Mouse (Mus musculus): ENCODE results near the gene Stac3. TPM values are rescaled to one million over a fixed set of nuclear protein-coding genes. Genes with fewer than 3 reads are reported as not detected.

Gene Stac3
- polyA plus RNA-seq, 1 experiment from 2014 or later = 0.48 TPM

- H3K4me3 ChIP-seq (ENCODE audit: low read depth, low read length) = no peak overlapping the region
These were observed 23.3 kb downstream of the Stac3 start for GRCm38 (mm10) chr10:127524646-127525255.

GRCm38 (mm10) chr10:127526048-127526447, 24.6 kb downstream of the Stac3 start:
- Histone ChIP-seq H3K4me2 (replicated peaks; ENCODE audit: low read depth, low read length) (peak overlapping the region; percentile 15), H3K9ac (replicated peaks; ENCODE audit: low read depth, low read length) (no peak overlapping the region), H3K27ac (ENCODE audit: low read length) (no peak overlapping the region), H3K27me3 (ENCODE audit: control insufficient read depth, insufficient read depth, low read length) (peaks cover 66% of the 10 kb centered on the region), H3K9me3 (ENCODE audit: control insufficient read depth, low read depth, low read length) (no peaks in the 10 kb centered on the region), H3K4me1 (ENCODE audit: control insufficient read depth, insufficient read depth, low read length) (peaks cover 14% of the 10 kb centered on the region), H3K36me3 (ENCODE audit: control insufficient read depth, insufficient read depth, low read length) (no peaks in the 10 kb centered on the region), H3K4me3 (ENCODE audit: low read depth, low read length) (peak overlapping the region; percentile 10; the same call in 1 of the 2 replicates)
- 1% methylated on average over 26 of the region's 26 CpGs for WGBS
- ATAC-seq (ENCODE audit: insufficient number of reproducible peaks, insufficient read depth, low FRiP score, low read depth) = no peak

More at GRCm38 (mm10) chr10:127524646-127525255, 23.3 kb downstream of the Stac3 start:
- no peaks in the 10 kb centered on the region; the same call in 1 of the 2 replicates for H3K36me3 ChIP-seq (ENCODE audit: control insufficient read depth, insufficient read depth, low read length)
- H3K27me3 ChIP-seq (ENCODE audit: control insufficient read depth, insufficient read depth, low read length) = peaks cover 54% of the 10 kb centered on the region
- H3K9me3 ChIP-seq (ENCODE audit: control insufficient read depth, low read depth, low read length) = no peaks in the 10 kb centered on the region
- WGBS = 2% methylated on average over 23 of the region's 23 CpGs
- no peak overlapping the region for H3K4me2 ChIP-seq (replicated peaks; ENCODE audit: low read depth, low read length)
- no peak for ATAC-seq (ENCODE audit: insufficient number of reproducible peaks, insufficient read depth, low FRiP score, low read depth)
- no peak overlapping the region for H3K27ac ChIP-seq (ENCODE audit: low read length)
- H3K9ac ChIP-seq (replicated peaks; ENCODE audit: low read depth, low read length) = no peak overlapping the region
- peaks cover 14% of the 10 kb centered on the region for H3K4me1 ChIP-seq (ENCODE audit: control insufficient read depth, insufficient read depth, low read length)

GRCm38 (mm10) chr10:127526681-127527080, 25.2 kb downstream of the Stac3 start:
- Histone ChIP-seq H3K36me3 (ENCODE audit: control insufficient read depth, insufficient read depth, low read length) (no peaks in the 10 kb centered on the region), H3K27me3 (ENCODE audit: control insufficient read depth, insufficient read depth, low read length) (peaks cover 72% of the 10 kb centered on the region), H3K9me3 (ENCODE audit: control insufficient read depth, low read depth, low read length) (no peaks in the 10 kb centered on the region), H3K4me2 (replicated peaks; ENCODE audit: low read depth, low read length) (peak overlapping the region; percentile 15), H3K9ac (replicated peaks; ENCODE audit: low read depth, low read length) (no peak overlapping the region), H3K4me1 (ENCODE audit: control insufficient read depth, insufficient read depth, low read length) (peaks cover 8% of the 10 kb centered on the region), H3K4me3 (ENCODE audit: low read depth, low read length) (peak overlapping the region; percentile 10; the same call in 1 of the 2 replicates), H3K27ac (ENCODE audit: low read length) (no peak overlapping the region)
- ATAC-seq (ENCODE audit: insufficient number of reproducible peaks, insufficient read depth, low FRiP score, low read depth) = 0 out of 2 replicates have a peak, but pooled peaks have one; percentile 16
- WGBS = under 1% methylated on average over 26 of the region's 26 CpGs

- Histone ChIP-seq H3K4me3 (ENCODE audit: low read depth, low read length) (no peak overlapping the region), H3K9ac (replicated peaks; ENCODE audit: low read depth, low read length) (no peak overlapping the region), H3K4me1 (ENCODE audit: control insufficient read depth, insufficient read depth, low read length) (peaks cover 7% of the 10 kb centered on the region), H3K4me2 (replicated peaks; ENCODE audit: low read depth, low read length) (no peak overlapping the region), H3K27me3 (ENCODE audit: control insufficient read depth, insufficient read depth, low read length) (peaks cover 80% of the 10 kb centered on the region), H3K36me3 (ENCODE audit: control insufficient read depth, insufficient read depth, low read length) (no peaks in the 10 kb centered on the region), H3K27ac (ENCODE audit: low read length) (no peak overlapping the region), H3K9me3 (ENCODE audit: control insufficient read depth, low read depth, low read length) (no peaks in the 10 kb centered on the region)
- ATAC-seq (ENCODE audit: insufficient number of reproducible peaks, insufficient read depth, low FRiP score, low read depth) = no peak
- 4% methylated on average over 17 of the region's 17 CpGs for WGBS
These were observed 26.0 kb downstream of the Stac3 start for GRCm38 (mm10) chr10:127527481-127527880.

GRCm38 (mm10) chr10:127530945-127531344, 29.5 kb downstream of the Stac3 start:
- Histone ChIP-seq H3K4me1 (ENCODE audit: control insufficient read depth, insufficient read depth, low read length) (peaks cover 18% of the 10 kb centered on the region), H3K9me3 (ENCODE audit: control insufficient read depth, low read depth, low read length) (no peaks in the 10 kb centered on the region), H3K4me2 (replicated peaks; ENCODE audit: low read depth, low read length) (no peak overlapping the region; the same call in 1 of the 2 replicates), H3K9ac (replicated peaks; ENCODE audit: low read depth, low read length) (no peak overlapping the region), H3K36me3 (ENCODE audit: control insufficient read depth, insufficient read depth, low read length) (no peaks in the 10 kb centered on the region), H3K4me3 (ENCODE audit: low read depth, low read length) (0 out of 2 replicates have a peak overlapping the region, but pooled peaks have one; percentile 10), H3K27me3 (ENCODE audit: control insufficient read depth, insufficient read depth, low read length) (peaks cover 93% of the 10 kb centered on the region), H3K27ac (ENCODE audit: low read length) (no peak overlapping the region)
- 2% methylated on average over 20 of the region's 25 CpGs for WGBS
- no peak for ATAC-seq (ENCODE audit: insufficient number of reproducible peaks, insufficient read depth, low FRiP score, low read depth)

- ATAC-seq (ENCODE audit: insufficient number of reproducible peaks, insufficient read depth, low FRiP score, low read depth) = no peak
- WGBS = 1% methylated on average over 4 of the region's 4 CpGs
- no peak overlapping the region for H3K9ac ChIP-seq (replicated peaks; ENCODE audit: low read depth, low read length)
- H3K4me2 ChIP-seq (replicated peaks; ENCODE audit: low read depth, low read length) = no peak overlapping the region
- H3K4me1 ChIP-seq (ENCODE audit: control insufficient read depth, insufficient read depth, low read length) = peaks cover 12% of the 10 kb centered on the region; the same call in 1 of the 2 replicates
- H3K4me3 ChIP-seq (ENCODE audit: low read depth, low read length) = no peak overlapping the region
- H3K9me3 ChIP-seq (ENCODE audit: control insufficient read depth, low read depth, low read length) = no peaks in the 10 kb centered on the region
- peaks cover 92% of the 10 kb centered on the region for H3K27me3 ChIP-seq (ENCODE audit: control insufficient read depth, insufficient read depth, low read length)
- no peaks in the 10 kb centered on the region for H3K36me3 ChIP-seq (ENCODE audit: control insufficient read depth, insufficient read depth, low read length)
- no peak overlapping the region for H3K27ac ChIP-seq (ENCODE audit: low read length)
These were observed 30.1 kb downstream of the Stac3 start for GRCm38 (mm10) chr10:127531548-127531947.

- under 1% methylated on average over 70 of the region's 78 CpGs for WGBS
- H3K27ac ChIP-seq (ENCODE audit: low read length) = no peak within 1 kb of the TSS
- H3K4me2 ChIP-seq (replicated peaks; ENCODE audit: low read depth, low read length) = peak within 1 kb of the TSS; percentile 68
- peak within 1 kb of the TSS; percentile 45 for H3K4me3 ChIP-seq (ENCODE audit: low read depth, low read length)
- ATAC-seq (ENCODE audit: insufficient number of reproducible peaks, insufficient read depth, low FRiP score, low read depth) = 0 out of 2 replicates have a peak, but pooled peaks have one; percentile 35
- H3K36me3 ChIP-seq (ENCODE audit: control insufficient read depth, insufficient read depth, low read length) = peaks cover 12% of the 10 kb centered on the region; the same call in 1 of the 2 replicates
- peaks cover 11% of the 10 kb centered on the region; the same call in 1 of the 2 replicates for H3K4me1 ChIP-seq (ENCODE audit: control insufficient read depth, insufficient read depth, low read length)
- no peak within 1 kb of the TSS; the same call in 1 of the 2 replicates for H3K9ac ChIP-seq (replicated peaks; ENCODE audit: low read depth, low read length)
- H3K9me3 ChIP-seq (ENCODE audit: control insufficient read depth, low read depth, low read length) = no peaks in the 10 kb centered on the region
- peaks cover 66% of the 10 kb centered on the region for H3K27me3 ChIP-seq (ENCODE audit: control insufficient read depth, insufficient read depth, low read length)
These were observed 32.8 kb downstream of the Stac3 start, which contains the start of gene Nxph4 for GRCm38 (mm10) chr10:127534036-127534928. Gene Nxph4, minus strand, starts transcription at chr10:127534559.

- H3K27me3 ChIP-seq (ENCODE audit: control insufficient read depth, insufficient read depth, low read length) = peaks cover 59% of the 10 kb centered on the region
- ATAC-seq (ENCODE audit: insufficient number of reproducible peaks, insufficient read depth, low FRiP score, low read depth) = no peak
- H3K9ac ChIP-seq (replicated peaks; ENCODE audit: low read depth, low read length) = no peak overlapping the region
These were observed 33.5 kb downstream of the Stac3 start for GRCm38 (mm10) chr10:127534929-127535384.

More at GRCm38 (mm10) chr10:127534929-127535384, 33.5 kb downstream of the Stac3 start:
- under 1% methylated on average over 29 of the region's 30 CpGs for WGBS
- Histone ChIP-seq H3K27ac (ENCODE audit: low read length) (no peak overlapping the region), H3K9me3 (ENCODE audit: control insufficient read depth, low read depth, low read length) (no peaks in the 10 kb centered on the region), H3K4me3 (ENCODE audit: low read depth, low read length) (peak overlapping the region; percentile 45), H3K36me3 (ENCODE audit: control insufficient read depth, insufficient read depth, low read length) (peaks cover 15% of the 10 kb centered on the region; the same call in 1 of the 2 replicates), H3K4me1 (ENCODE audit: control insufficient read depth, insufficient read depth, low read length) (peaks cover 11% of the 10 kb centered on the region; the same call in 1 of the 2 replicates), H3K4me2 (replicated peaks; ENCODE audit: low read depth, low read length) (peak overlapping the region; percentile 68)

Measured in stomach, embryonic 14.5 days (tissue).